Mouse (Mus musculus) CH12.LX (cell line): ENCODE results near the gene Cx3cr1. TPM values are rescaled to one million over a fixed set of nuclear protein-coding genes. Genes with fewer than 3 reads are reported as not detected.

ENCODE experiments used
- DNase-seq: peaks from one replicate; pipeline ENCODE4 v3.0.0-alpha.2; 2013; ENCODE audit errors: extremely low read depth
- H3K27ac ChIP-seq: 2 replicates; pipeline ENCODE4 v1.5.1; 2012; ENCODE audit warnings: low read depth, mild to moderate bottlenecking, control low read depth, moderate library complexity; ENCODE audit not compliant: insufficient read depth
- H3K27me3 ChIP-seq: replicated peaks from 2 replicates; pipeline ENCODE3; 2012; ENCODE audit warnings: inconsistent platforms
- H3K36me3 ChIP-seq, 2 experiments: replicated peaks in 1 of 2; 2 replicates each; pipeline versions ENCODE3 to v1.6.1; 2012; ENCODE audit warnings: inconsistent platforms in 1 of 2, low read length in 1 of 2, mild to moderate bottlenecking in 1 of 2, mixed read lengths in 1 of 2, moderate library complexity in 1 of 2; ENCODE audit not compliant: control insufficient read depth in 1 of 2, insufficient read depth in 1 of 2
- H3K4me1 ChIP-seq, 2 experiments: 2 replicates each; pipeline ENCODE4 v1.6.1; 2012; ENCODE audit warnings: inconsistent platforms in 1 of 2, moderate library complexity in 1 of 2; ENCODE audit not compliant: insufficient read depth in 2 of 2, control insufficient read depth in 1 of 2
- H3K4me2 ChIP-seq: 2 replicates; pipeline ENCODE4 v1.6.1; 2012; ENCODE audit warnings: low read depth, mild to moderate bottlenecking, control low read depth; ENCODE audit not compliant: poor library complexity, insufficient read depth, severe bottlenecking
- H3K4me3 ChIP-seq, 3 experiments: fragments of 150-350 bp in 1 of 3; sonication (generic) in 1 of 3; replicated peaks in 1 of 3; 2 replicates each; pipeline versions ENCODE3 to v1.5.1; 2011 to 2012; ENCODE audit warnings: low read depth in 2 of 3, low read length in 2 of 3, mild to moderate bottlenecking in 2 of 3, moderate library complexity in 2 of 3, control low read depth in 1 of 3, improper control_type of control experiment in 1 of 3, inconsistent platforms in 1 of 3, mixed read lengths in 1 of 3; ENCODE audit not compliant: poor library complexity in 1 of 3
- H3K79me2 ChIP-seq: replicated peaks from 2 replicates; pipeline ENCODE4 v1.6.1; 2012; ENCODE audit warnings: mild to moderate bottlenecking, moderate library complexity; ENCODE audit not compliant: control insufficient read depth, poor library complexity, insufficient read depth, severe bottlenecking; ENCODE audit errors: extremely low read depth
- H3K9ac ChIP-seq: 2 replicates; pipeline ENCODE4 v1.6.1; 2012; ENCODE audit warnings: low read depth, mild to moderate bottlenecking, control low read depth, moderate library complexity; ENCODE audit not compliant: insufficient read depth
- H3K9me3 ChIP-seq: replicated peaks from 2 replicates; pipeline ENCODE3; 2012; ENCODE audit warnings: low read length, inconsistent platforms, mixed read lengths
- BHLHE40 ChIP-seq: IDR thresholded peaks from 2 replicates; pipeline ENCODE4 v1.6.1; 2011; ENCODE audit warnings: mild to moderate bottlenecking, low read depth, low read length, improper control_type of control experiment
- CHD2 ChIP-seq: IDR thresholded peaks from 2 replicates; pipeline ENCODE4 v1.6.1; 2011; ENCODE audit warnings: low read length, improper control_type of control experiment
- CTCF ChIP-seq, 2 experiments: IDR thresholded peaks in 1 of 2; conservative IDR thresholded peaks in 1 of 2; 2 replicates each; pipeline ENCODE4 v1.5.1; 2011 to 2012; ENCODE audit warnings: low read depth in 2 of 2, low read length in 2 of 2, improper control_type of control experiment in 1 of 2, inconsistent platforms in 1 of 2, mild to moderate bottlenecking in 1 of 2, moderate library complexity in 1 of 2
- E2F4 ChIP-seq: IDR thresholded peaks from 2 replicates; pipeline ENCODE4 v1.6.1; 2011; ENCODE audit warnings: low read depth, low read length, improper control_type of control experiment; ENCODE audit not compliant: insufficient replicate concordance
- EP300 ChIP-seq: IDR thresholded peaks from 2 replicates; pipeline ENCODE4 v1.6.1; 2011; ENCODE audit warnings: low read length, improper control_type of control experiment
- ETS1 ChIP-seq: conservative IDR thresholded peaks from 2 replicates; pipeline ENCODE4 v1.6.1; 2012; ENCODE audit warnings: low read depth, mild to moderate bottlenecking, inconsistent platforms, low read length, improper control_type of control experiment, moderate library complexity
- HCFC1 ChIP-seq: IDR thresholded peaks from 2 replicates; pipeline ENCODE4 v1.6.1; 2012; ENCODE audit warnings: low read depth, mild to moderate bottlenecking, inconsistent platforms, low read length, improper control_type of control experiment
- IRF4 ChIP-seq: IDR thresholded peaks from 2 replicates; pipeline ENCODE4 v1.6.1; 2014; ENCODE audit warnings: low read depth, mild to moderate bottlenecking, inconsistent platforms, low read length, improper control_type of control experiment
- JUN ChIP-seq: IDR thresholded peaks from 2 replicates; pipeline ENCODE4 v1.6.1; 2011; ENCODE audit warnings: low read depth, mild to moderate bottlenecking, low read length, improper control_type of control experiment, moderate library complexity; ENCODE audit not compliant: insufficient read depth
- MAFK ChIP-seq: IDR thresholded peaks from 2 replicates; pipeline ENCODE4 v1.6.1; 2011; ENCODE audit warnings: low read length, improper control_type of control experiment; ENCODE audit not compliant: insufficient replicate concordance
- MXI1 ChIP-seq: IDR thresholded peaks from 2 replicates; pipeline ENCODE4 v1.6.1; 2011; ENCODE audit warnings: mild to moderate bottlenecking, low read depth, low read length, improper control_type of control experiment
- NRF1 ChIP-seq: IDR thresholded peaks from 2 replicates; pipeline ENCODE4 v1.6.1; 2014; ENCODE audit warnings: low read depth, mild to moderate bottlenecking, inconsistent platforms, low read length, improper control_type of control experiment, moderate library complexity
- PAX5 ChIP-seq: IDR thresholded peaks from 2 replicates; pipeline ENCODE4 v1.6.1; 2012; ENCODE audit warnings: low read length, inconsistent platforms, mixed read lengths
- POLR2A ChIP-seq: IDR thresholded peaks from 2 replicates; pipeline ENCODE4 v1.6.1; 2011; ENCODE audit warnings: low read depth, mild to moderate bottlenecking, improper control_type of control experiment, low read length
- POLR2AphosphoS2 ChIP-seq: IDR thresholded peaks from 2 replicates; pipeline ENCODE4 v1.6.1; 2011; ENCODE audit warnings: low read depth, low read length, improper control_type of control experiment
- RAD21 ChIP-seq: IDR thresholded peaks from 2 replicates; pipeline ENCODE4 v1.6.1; 2011; ENCODE audit warnings: low read depth, mild to moderate bottlenecking, low read length, improper control_type of control experiment, moderate library complexity
- SMC3 ChIP-seq: IDR thresholded peaks from 2 replicates; pipeline ENCODE4 v1.6.1; 2011; ENCODE audit warnings: low read depth, low read length, improper control_type of control experiment
- TBP ChIP-seq: conservative IDR thresholded peaks from 2 replicates; pipeline ENCODE4 v1.6.1; 2011; ENCODE audit warnings: low read depth, low read length, improper control_type of control experiment
- TCF12 ChIP-seq: IDR thresholded peaks from 2 replicates; pipeline ENCODE4 v1.6.1; 2014; ENCODE audit warnings: low read depth, mild to moderate bottlenecking, inconsistent platforms, low read length, improper control_type of control experiment
- UBTF ChIP-seq: IDR thresholded peaks from 2 replicates; pipeline ENCODE4 v1.6.1; 2012; ENCODE audit warnings: low read depth, mild to moderate bottlenecking, inconsistent platforms, low read length, improper control_type of control experiment, moderate library complexity
- USF1 ChIP-seq: IDR thresholded peaks from 2 replicates; pipeline ENCODE4 v1.6.1; 2014; ENCODE audit warnings: low read depth, mild to moderate bottlenecking, inconsistent platforms, low read length, improper control_type of control experiment
- ZC3H11A ChIP-seq: IDR thresholded peaks from 2 replicates; pipeline ENCODE4 v1.6.1; 2012; ENCODE audit warnings: low read depth, mild to moderate bottlenecking, inconsistent platforms, low read length, improper control_type of control experiment
- ZKSCAN1 ChIP-seq: IDR thresholded peaks from 2 replicates; pipeline ENCODE4 v1.6.1; 2012; ENCODE audit warnings: low read depth, inconsistent platforms, low read length, improper control_type of control experiment, borderline replicate concordance
- ZMIZ1 ChIP-seq: IDR thresholded peaks from 2 replicates; pipeline ENCODE4 v1.6.1; 2012; ENCODE audit warnings: low read depth, mild to moderate bottlenecking, inconsistent platforms, low read length, improper control_type of control experiment
- ZNF384 ChIP-seq: IDR thresholded peaks from 2 replicates; pipeline ENCODE4 v1.6.1; 2012; ENCODE audit warnings: low read depth, low read length, improper control_type of control experiment, inconsistent platforms
- dilution Hi-C: fragments of 300-500 bp; cut with MboI; formaldehyde crosslinking; loops from 2 replicates; pipeline ENCODE4 v1.14.3; 2020; ENCODE audit warnings: low sequenced_read_pairs; ENCODE audit not compliant: extremely low pct_unique_long_range_greater_than_20kb, extremely low pct_ligation_motif_present
- in situ Hi-C: fragments of 300-500 bp; cut with MboI; formaldehyde crosslinking; loops from 3 replicates; pipeline ENCODE4 v1.14.3; 2019; ENCODE audit warnings: low sequenced_read_pairs, low pct_ligation_motif_present, low pct_unique_long_range_greater_than_20kb, mixed read lengths
- polyA plus RNA-seq: library from polyadenylated mRNA; unstranded; fragments of >175 nt; gene quantifications from 2 replicates; pipeline ENCODE4 v1.2.1, GENCODE M21; 2012; ENCODE audit warnings: low read depth; ENCODE audit not compliant: insufficient read length
- total RNA-seq, 2 experiments: library from RNA; depleted of rRNA; stranded (reverse); fragments of 300-350 nt in 1 of 2; fragments of >200 nt in 1 of 2; gene quantifications; 2 replicates each; pipeline ENCODE4 v1.2.3; 2012 to 2014

Gene Cx3cr1
- total and polyA plus RNA-seq, 3 experiments: 0.06 TPM; not detected in 2

GRCm38 (mm10) chr9:119894339-119895009, 175.2 kb downstream of the Cx3cr1 start, which contains the start of gene Wdr48 (continued):
- TF ChIP-seq IRF4 (no peak), NRF1 (peak; percentile 57; the same call in 1 of the 2 replicates), ZC3H11A (no peak), TBP (peak; percentile 58; the same call in 1 of the 2 replicates), UBTF (peak; percentile 50; the same call in 1 of the 2 replicates), TCF12 (peak; percentile 82), HCFC1 (peak; percentile 89), CHD2 (0 out of 2 replicates have a peak, but pooled peaks have one; percentile 15), POLR2AphosphoS2 (peak; percentile 60; the same call in 1 of the 2 replicates)

DNA sequence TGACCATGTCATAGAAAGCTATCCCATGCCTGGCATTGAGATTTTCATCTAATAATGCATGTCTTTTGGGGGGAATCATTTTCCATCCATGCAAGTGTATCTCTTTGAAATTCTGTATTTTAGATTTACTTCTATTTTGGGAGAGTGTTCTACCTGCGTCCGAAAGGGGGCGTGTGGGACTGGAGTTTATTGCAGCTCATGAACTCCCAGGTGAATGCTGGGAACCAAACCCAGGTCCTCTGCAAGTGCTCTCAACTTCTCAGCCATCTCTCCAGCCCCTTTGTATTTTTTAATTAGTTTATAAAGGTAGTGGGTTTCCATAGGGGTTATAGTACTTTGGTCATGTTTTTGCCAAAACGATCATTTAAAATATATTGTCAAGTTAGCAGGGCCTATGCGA, 175.8 kb downstream of the Cx3cr1 start:
- 0 out of 2 replicates have a peak overlapping the region, but pooled peaks have one; percentile 7 for H3K9ac ChIP-seq
- in situ Hi-C loops: loop anchor here (25.0 kb wide), 2 partner anchors 232 to 432 kb away; no protein-coding TSS in a partner anchor

DNA sequence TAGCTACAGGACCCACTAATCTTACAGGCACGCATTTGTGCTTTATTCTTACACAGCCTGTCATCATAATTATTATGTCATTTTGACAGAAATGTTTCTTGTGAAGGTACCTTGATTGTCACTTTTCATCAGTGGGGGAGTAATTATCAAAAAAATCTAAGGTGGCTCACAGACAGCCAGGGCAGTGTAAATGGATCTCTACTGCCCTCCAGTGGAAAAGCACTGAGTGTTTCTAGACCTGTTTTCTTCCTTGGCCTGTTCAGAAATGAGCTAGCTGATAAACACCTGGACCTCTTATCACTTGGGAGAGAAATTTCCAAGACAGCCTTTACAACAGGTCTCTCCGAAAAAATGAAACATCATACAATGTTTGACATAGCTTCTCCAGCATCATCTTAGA, 179.0 kb downstream of the Cx3cr1 start:
- Histone ChIP-seq H3K27me3 (no peaks in the 10 kb centered on the region), H3K9me3 (peaks cover 3% of the 10 kb centered on the region), H3K4me2 (no peak overlapping the region), H3K79me2 (peaks cover 5% of the 10 kb centered on the region), H3K27ac (no peak overlapping the region), H3K36me3 (no peaks in the 10 kb centered on the region), H3K9ac (no peak overlapping the region), H3K4me1 (peaks cover 0 to 29% of the 10 kb centered on the region in 2 experiments; a peak in 2 of 4 replicates), H3K4me3 (no peak overlapping the region)
- dilution Hi-C loops: no loop called here
- peak; percentile 62 for DNase-seq
- in situ Hi-C loops: loop anchor here (25.0 kb wide), 2 partner anchors 228 to 428 kb away; no protein-coding TSS in a partner anchor
- TF ChIP-seq CTCF (conservative IDR thresholded peaks at IDR 0.05 in 1 of 2, IDR thresholded peaks at IDR 0.05 in 1 of 2; ENCODE audit: low read depth in 2 of 2, low read length in 2 of 2): peak; percentile 57 to 88
- peak; percentile 83 for TF ChIP-seq SMC3
- TF ChIP-seq ZNF384: peak; percentile 72
- TF ChIP-seq POLR2A: no peak
- TF ChIP-seq JUN: no peak
- TF ChIP-seq RAD21: peak; percentile 97
- no peak for TF ChIP-seq MXI1
- TF ChIP-seq POLR2AphosphoS2: no peak
- TF ChIP-seq ZMIZ1: no peak
- TF ChIP-seq ZC3H11A: peak; percentile 39

More for the DNA sequence above, 175.8 kb downstream of the Cx3cr1 start:
- dilution Hi-C loops: no loop called here
- peaks cover 0 to 23% of the 10 kb centered on the region in 2 experiments for H3K36me3 ChIP-seq
- TF ChIP-seq POLR2A (no peak), USF1 (no peak), POLR2AphosphoS2 (no peak), JUN (no peak), ZKSCAN1 (no peak), BHLHE40 (no peak), PAX5 (no peak), E2F4 (no peak), MAFK (no peak), EP300 (no peak), CTCF (conservative IDR thresholded peaks at IDR 0.05 in 1 of 2, IDR thresholded peaks at IDR 0.05 in 1 of 2; ENCODE audit: low read depth in 2 of 2, low read length in 2 of 2) (no peak), ETS1 (no peak), MXI1 (no peak), ZNF384 (no peak), NRF1 (no peak)
- H3K79me2 ChIP-seq: peaks cover 20% of the 10 kb centered on the region
- no peak overlapping the region for H3K27ac ChIP-seq
- H3K4me1 ChIP-seq: peaks cover 4 to 31% of the 10 kb centered on the region in 2 experiments; a peak in 3 of 4 replicates
- H3K4me3 ChIP-seq: peak overlapping the region in 1 of 3 experiments; percentile 96
- no peak for DNase-seq
- H3K9me3 ChIP-seq: peaks cover 3% of the 10 kb centered on the region
- H3K27me3 ChIP-seq: no peaks in the 10 kb centered on the region
- H3K4me2 ChIP-seq: no peak overlapping the region
